8 mouse cellular contexts compared by ENCODE assay signal in the genomic region with DNA sequence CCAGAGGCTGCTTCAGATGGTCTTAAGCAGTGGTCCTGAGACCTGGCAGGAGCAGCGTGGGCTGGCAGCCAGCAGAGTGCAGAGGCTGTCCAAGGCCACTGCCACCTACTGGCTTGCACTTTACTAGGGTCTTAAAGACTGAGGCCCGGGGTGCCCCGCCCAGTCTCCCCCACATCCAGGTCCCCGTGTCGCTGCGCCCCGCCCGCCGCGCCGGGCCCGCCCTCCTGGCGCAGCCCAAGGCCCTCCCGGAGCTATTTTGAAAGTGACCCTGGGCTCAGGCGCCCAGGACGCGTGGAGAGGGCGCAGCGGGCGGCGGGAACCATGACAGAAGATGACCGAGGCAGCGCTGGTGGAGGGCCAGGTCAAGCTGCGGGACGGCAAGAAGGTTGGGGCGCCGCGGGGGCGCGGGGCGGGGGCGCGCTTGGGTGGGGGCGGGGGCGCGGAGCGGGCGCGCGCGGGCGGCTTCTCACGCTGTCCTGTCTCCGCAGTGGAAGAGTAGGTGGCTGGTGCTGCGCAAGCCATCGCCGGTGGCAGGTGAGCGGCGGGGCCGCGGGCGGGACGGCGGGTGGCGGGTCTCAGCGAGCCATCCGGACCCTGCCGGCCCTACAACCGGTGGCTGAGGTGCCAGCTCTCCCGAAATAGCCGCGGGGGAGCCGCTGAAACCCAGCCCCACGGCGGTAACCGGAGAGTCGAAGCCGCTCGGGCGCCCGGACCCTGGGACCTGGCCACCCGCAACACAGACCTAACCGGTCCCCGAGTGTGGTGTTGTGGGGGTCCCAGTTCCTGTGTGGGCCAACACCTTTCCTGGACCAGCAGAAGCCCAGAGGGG. TPM values are rescaled to one million over a fixed set of nuclear protein-coding genes. Genes with fewer than 3 reads are reported as not detected.
DNase-seq lines count a peak whose midpoint lies in the region; ATAC-seq lines count a peak whose summit lies in the region.
"Had no signal": no experiment of that assay in that cellular context is flagged by ENCODE, and none has a peak within 500 bp of the region (broad histone marks: within the 10 kb centered on the region; RNA-seq: fewer than 3 reads in every experiment).

A gene (plus strand): TSS at position 163 of the 829 bp plus-strand sequence.

- peak within 1 kb of the TSS; percentile 56 for H3K9ac ChIP-seq in limb, embryonic 11.5 days (ENCODE audit: low read length)
- H3K9ac ChIP-seq in midbrain, embryonic 15.5 days = peak within 1 kb of the TSS; percentile 59

- peak; percentile 44; the same call in 1 of the 2 replicates for ATAC-seq in limb, embryonic 11.5 days (ENCODE audit: insufficient number of reproducible peaks, low FRiP score, low TSS enrichment, low read depth)
- ATAC-seq in midbrain, embryonic 15.5 days (replicated peaks) = peak; percentile 80

- H3K9me3 ChIP-seq in embryonic facial prominence, embryonic 10.5 days = no peaks in the 10 kb centered on the region
- H3K9me3 ChIP-seq in limb, embryonic 11.5 days (ENCODE audit: control insufficient read depth, low read length) = no peaks in the 10 kb centered on the region
- H3K9me3 ChIP-seq in midbrain, embryonic 15.5 days = no peaks in the 10 kb centered on the region

- peak; percentile 38 to 41 for DNase-seq in adrenal gland, postnatal 4 days (ENCODE audit: low spot score in 2 of 2)
- DNase-seq in embryonic facial prominence, embryonic 10.5 days (ENCODE audit: low spot score) = peak; percentile 62
- DNase-seq in heart, adult 18-20 months = peak; percentile 71 to 81
- peak; percentile 53 for DNase-seq in kidney, adult 18-20 months
- peak; percentile 47 for DNase-seq in limb, embryonic 11.5 days (ENCODE audit: low spot score)
- peak; percentile 68 for DNase-seq in testis, postnatal 10 days (ENCODE audit: low spot score)

- WGBS in embryonic facial prominence, embryonic 10.5 days = under 1% methylated on average over 74 of the region's 74 CpGs
- WGBS in limb, embryonic 11.5 days = 1% methylated on average over 56 of the region's 74 CpGs
- under 1% methylated on average over 59 of the region's 74 CpGs for WGBS in midbrain, embryonic 15.5 days

- H3K4me2 ChIP-seq in limb, embryonic 11.5 days (ENCODE audit: low read depth, severe bottlenecking) = peak within 1 kb of the TSS; percentile 97
- peak within 1 kb of the TSS; percentile 95 for H3K4me2 ChIP-seq in midbrain, embryonic 15.5 days

- H3K36me3 ChIP-seq in embryonic facial prominence, embryonic 10.5 days (replicated peaks) = no peaks in the 10 kb centered on the region
- H3K36me3 ChIP-seq in limb, embryonic 11.5 days (ENCODE audit: control insufficient read depth, insufficient read depth, low read length) = no peaks in the 10 kb centered on the region
- H3K36me3 ChIP-seq in midbrain, embryonic 15.5 days (replicated peaks) = no peaks in the 10 kb centered on the region

- peaks cover 64% of the 10 kb centered on the region for H3K27me3 ChIP-seq in embryonic facial prominence, embryonic 10.5 days (replicated peaks; ENCODE audit: low read depth, poor library complexity, severe bottlenecking)
- peaks cover 37% of the 10 kb centered on the region for H3K27me3 ChIP-seq in limb, embryonic 11.5 days (ENCODE audit: control insufficient read depth, insufficient read depth, low read length)
- peaks cover 14% of the 10 kb centered on the region; the same call in 1 of the 2 replicates for H3K27me3 ChIP-seq in midbrain, embryonic 15.5 days (replicated peaks)

- peaks cover 27% of the 10 kb centered on the region for H3K4me1 ChIP-seq in embryonic facial prominence, embryonic 10.5 days
- H3K4me1 ChIP-seq in limb, embryonic 11.5 days (ENCODE audit: control insufficient read depth, insufficient read depth, low read length) = no peaks in the 10 kb centered on the region
- peaks cover 18% of the 10 kb centered on the region for H3K4me1 ChIP-seq in midbrain, embryonic 15.5 days

- peak within 1 kb of the TSS; percentile 73 for H3K4me3 ChIP-seq in embryonic facial prominence, embryonic 10.5 days
- H3K4me3 ChIP-seq in limb, embryonic 11.5 days (ENCODE audit: low read depth, low read length) = peak within 1 kb of the TSS; percentile 51
- H3K4me3 ChIP-seq in midbrain, embryonic 15.5 days = peak within 1 kb of the TSS; percentile 65

- H3K27ac ChIP-seq in embryonic facial prominence, embryonic 10.5 days (replicated peaks) = peak within 1 kb of the TSS; percentile 69
- no peak within 1 kb of the TSS for H3K27ac ChIP-seq in limb, embryonic 11.5 days (replicated peaks; ENCODE audit: low read depth, low read length)
- peak within 1 kb of the TSS; percentile 61; the same call in 1 of the 2 replicates for H3K27ac ChIP-seq in midbrain, embryonic 15.5 days
- H3K27ac ChIP-seq: macrophage had no signal

RNA-seq across cellular contexts. Expression of the gene that starts here (rescaled TPM):
- 10 to 100 TPM; 13.0 to 13.1 TPM for total RNA-seq in adrenal gland, postnatal 4 days (2021)
- polyA plus RNA-seq in embryonic facial prominence, embryonic 10.5 days (2016; fragmentation: Nextera tagmentation; extraction: Ambion mirVana) = 0.34 and 0.35 TPM in 2 replicates
- 10 to 100 TPM; 33.2 to 35.2 TPM for total RNA-seq in heart, adult 18-20 months (2021)
- 0.45 and 0.48 TPM in 2 replicates for polyA plus RNA-seq in limb, embryonic 11.5 days (2014; fragmentation: Nextera tagmentation; extraction: Ambion mirVana)
- polyA plus RNA-seq in midbrain, embryonic 15.5 days (2015; fragmentation: Nextera tagmentation; extraction: Ambion mirVana) = 7.9 and 9.3 TPM in 2 replicates

Comparison
In these comparisons a context has a peak if more than half of its experiments do, and no peak if none do; other contexts are left out.
1. Peak in DNase-seq, H3K4me3 ChIP-seq and H3K27ac ChIP-seq in embryonic facial prominence, embryonic 10.5 days; RNA of the gene not detected or under 1 TPM.
2. Peak in DNase-seq, ATAC-seq, H3K4me3 ChIP-seq, H3K9ac ChIP-seq and H3K4me2 ChIP-seq in limb, embryonic 11.5 days; RNA of the gene not detected or under 1 TPM.